Mouse (Mus musculus) adrenal gland, adult 18-20 months (tissue): Measurements from ENCODE around the gene Nfkbie. TPM values are rescaled to one million over a fixed set of nuclear protein-coding genes. Genes with fewer than 3 reads are reported as not detected.

Experiments used
- DNase-seq, 2 experiments: peaks; one replicate each; pipeline ENCODE4 v3.0.0; 2021 to 2022; ENCODE audit warnings: low spot score in 2 of 2
- total RNA-seq, 2 experiments: library from RNA; stranded (reverse); gene quantifications; 1 replicate in 1 of 2; 2 replicates in 1 of 2; pipeline ENCODE4 v1.2.3; 2021

Gene Nfkbie
- total RNA-seq, 2 experiments from 2014 or later = 2.7 to 3.5 TPM

- no peak for DNase-seq
Observed at GRCm38 (mm10) chr17:45557998-45558862, 2.7 kb downstream of the Nfkbie start.

GRCm38 (mm10) chr17:45559732-45560525 lies 4.4 kb downstream of the Nfkbie start:
- DNase-seq = no peak

- DNase-seq = no peak
Observed at GRCm38 (mm10) chr17:45563216-45563615, 7.7 kb downstream of the Nfkbie start.

GRCm38 (mm10) chr17:45563655-45564530 lies 8.4 kb downstream of the Nfkbie start, which contains the start of gene Slc35b2:
Gene Slc35b2 (plus strand): TSS chr17:45563874.
- DNase-seq = peak; percentile 95 to 96

- DNase-seq = no peak
Observed at GRCm38 (mm10) chr17:45564531-45565084, 9.1 kb downstream of the Nfkbie start.

- DNase-seq = no peak
Observed at GRCm38 (mm10) chr17:45565103-45565502, 9.6 kb downstream of the Nfkbie start.

- DNase-seq = no peak
Observed at GRCm38 (mm10) chr17:45566031-45566359, 10.5 kb downstream of the Nfkbie start.

- DNase-seq = no peak
Observed at GRCm38 (mm10) chr17:45566360-45567161, 11.1 kb downstream of the Nfkbie start.

- DNase-seq = no peak
Observed at GRCm38 (mm10) chr17:45567162-45567601, 11.7 kb downstream of the Nfkbie start.

- no peak for DNase-seq
Observed at GRCm38 (mm10) chr17:45568990-45569389, 13.5 kb downstream of the Nfkbie start.

GRCm38 (mm10) chr17:45569999-45570398 lies 14.5 kb downstream of the Nfkbie start:
- DNase-seq = no peak

GRCm38 (mm10) chr17:45572103-45573086 lies 16.9 kb downstream of the Nfkbie start:
- peak; percentile 75 to 77 for DNase-seq

GRCm38 (mm10) chr17:45573087-45573779 lies 17.7 kb downstream of the Nfkbie start, which contains the start of gene Hsp90ab1:
Gene Hsp90ab1 (minus strand): TSS chr17:45573271.
- DNase-seq = peak; percentile 99

- DNase-seq = peak; percentile 98
Observed at GRCm38 (mm10) chr17:45573780-45574123, 18.2 kb downstream of the Nfkbie start.

- DNase-seq = peak; percentile 64 to 74
Observed at GRCm38 (mm10) chr17:45574129-45574761, 18.7 kb downstream of the Nfkbie start.

GRCm38 (mm10) chr17:45575123-45575897 lies 19.8 kb downstream of the Nfkbie start:
- DNase-seq = no peak

- DNase-seq = no peak
Observed at GRCm38 (mm10) chr17:45578242-45578641, 22.7 kb downstream of the Nfkbie start.
